Mouse (Mus musculus) layer of hippocampus, adult 8-10 months (tissue): Measurements from ENCODE around the gene Stard7. TPM values are rescaled to one million over a fixed set of nuclear protein-coding genes. Genes with fewer than 3 reads are reported as not detected.

ENCODE experiments used
- DNase-seq, 2 experiments: peaks; one replicate each; pipeline ENCODE4 v3.0.0; 2022; ENCODE audit warnings: low spot score in 2 of 2
- total RNA-seq, 4 experiments: library from RNA; stranded (reverse); gene quantifications; 2 replicates each; pipeline ENCODE4 v1.2.4; 2022

Gene Stard7
- total RNA-seq, 4 experiments from 2014 or later = 100 to 119 (median 107) TPM

DNA sequence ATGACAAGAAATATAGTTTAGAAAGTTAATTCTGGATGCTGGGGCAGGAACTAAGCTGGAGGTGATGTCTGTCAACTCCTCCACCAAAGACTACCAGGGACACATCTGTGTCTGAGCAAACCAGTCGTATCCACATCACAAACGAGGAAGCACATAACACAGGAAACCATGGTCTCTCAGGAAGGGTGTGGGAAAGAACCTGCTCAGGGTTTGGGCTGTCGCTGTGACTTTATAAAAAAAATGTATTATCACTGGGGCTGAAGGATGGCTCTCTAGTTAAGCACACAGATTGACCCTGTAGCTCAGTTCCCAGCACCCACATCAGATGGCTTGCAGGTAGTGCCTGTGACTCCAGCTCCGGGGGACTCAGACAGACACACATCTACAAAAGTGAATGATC lies 49.1 kb downstream of the Stard7 start:
- no peak for DNase-seq

DNA sequence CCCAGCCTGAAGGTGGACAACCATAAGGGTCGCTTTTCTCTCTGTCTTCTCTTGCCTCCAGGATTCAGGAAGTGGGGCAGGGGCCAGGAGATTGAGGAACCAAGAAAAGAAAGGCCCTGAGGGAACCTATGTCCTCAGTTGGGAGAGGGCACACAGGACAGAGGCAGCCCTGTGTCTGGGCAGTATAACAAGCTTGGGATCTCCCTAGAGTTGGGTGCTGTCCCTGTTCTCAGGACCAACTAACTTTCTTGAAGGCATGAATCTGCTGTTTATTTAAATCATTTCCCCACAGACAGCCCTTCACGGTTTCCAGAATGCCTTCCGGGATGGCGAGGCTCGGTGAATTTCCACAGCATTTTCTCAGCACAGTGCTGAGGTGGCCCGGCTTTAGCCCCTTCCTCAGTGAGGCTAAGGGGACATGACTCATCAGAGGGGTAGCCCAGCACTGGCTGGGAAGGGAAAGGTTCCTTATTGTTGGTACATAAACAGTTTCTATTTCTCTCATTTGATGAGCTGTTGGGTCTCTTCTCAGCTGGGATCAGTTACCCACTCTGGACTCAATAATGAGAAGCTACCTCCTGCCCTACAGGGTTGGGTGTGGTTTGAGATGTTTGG lies 52.8 kb downstream of the Stard7 start:
- DNase-seq = no peak

GRCm38 (mm10) chr2:127323667-127324066 lies 53.6 kb downstream of the Stard7 start:
- no peak for DNase-seq

GRCm38 (mm10) chr2:127324456-127324855 lies 54.4 kb downstream of the Stard7 start:
- DNase-seq = no peak

DNA sequence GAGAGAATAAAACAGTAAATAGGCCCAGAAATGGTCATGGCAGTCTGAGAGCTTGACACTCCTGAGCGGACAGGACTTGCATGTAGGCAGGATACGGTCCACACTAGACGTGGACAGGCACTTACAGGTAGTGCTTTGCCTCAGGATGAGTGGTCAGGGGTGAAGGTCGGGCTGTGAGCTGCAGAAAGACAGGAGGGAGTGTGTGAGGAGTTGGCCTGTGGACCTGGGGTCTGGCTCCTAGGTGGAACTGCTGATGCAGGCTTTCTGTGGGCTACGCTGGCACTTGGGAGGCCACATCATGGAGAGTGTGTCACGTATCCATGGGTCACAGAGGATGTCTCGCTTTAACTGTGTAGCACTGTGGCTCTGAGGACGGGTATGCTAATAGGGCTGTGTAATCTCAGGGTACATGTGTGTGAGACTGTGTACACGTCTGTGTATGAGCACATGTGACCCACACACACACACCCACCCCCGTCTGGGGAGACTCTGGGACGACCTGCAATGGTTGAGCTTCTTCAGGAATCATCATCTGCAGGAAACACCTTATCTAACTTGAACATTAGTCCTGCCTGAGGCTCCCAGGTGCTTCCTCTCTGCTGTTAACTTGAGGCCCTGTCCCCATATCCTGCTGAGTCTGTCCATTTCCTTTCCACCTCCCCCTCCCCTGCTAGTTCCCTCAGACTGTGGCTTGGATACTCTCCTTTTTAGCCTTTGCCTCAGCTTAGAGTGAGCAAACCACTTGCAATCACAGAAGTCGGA lies 58.3 kb downstream of the Stard7 start:
- DNase-seq = no peak

DNA sequence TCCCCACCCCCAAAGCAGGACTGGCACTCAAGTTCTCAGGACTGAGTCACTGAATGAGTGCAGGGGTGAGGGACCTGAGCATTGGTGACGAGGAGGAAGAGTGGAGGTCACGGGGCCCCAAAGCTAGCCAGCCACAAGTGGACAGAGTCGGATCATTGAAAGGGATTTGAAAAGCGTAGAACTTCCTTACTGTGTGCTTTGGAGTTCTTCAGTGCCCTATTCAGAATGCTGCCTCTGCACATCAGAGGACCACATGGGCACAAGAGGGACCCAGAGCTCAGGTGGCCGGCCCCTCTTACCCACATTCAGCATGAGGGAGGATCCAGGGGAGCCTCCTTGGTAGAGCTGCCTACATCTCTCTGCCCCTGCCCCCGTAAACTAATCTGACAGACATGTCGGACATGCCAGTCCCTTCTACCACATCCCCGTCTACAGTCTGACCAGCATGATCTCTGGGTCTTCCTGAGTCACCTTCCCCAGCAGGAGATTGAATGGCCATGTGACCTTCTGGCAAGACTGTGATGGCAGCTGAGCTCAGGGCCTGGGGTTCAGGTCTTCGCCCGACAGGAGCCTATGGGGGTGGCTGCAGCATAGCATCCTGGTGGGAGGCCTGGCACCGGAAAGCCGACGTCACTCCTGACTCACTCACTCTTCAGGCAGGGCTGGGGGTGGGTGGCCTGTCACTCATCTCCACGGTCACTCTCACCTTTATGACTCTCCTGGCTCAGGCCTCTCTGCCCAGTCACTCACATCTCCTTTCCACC lies 63.0 kb downstream of the Stard7 start:
- DNase-seq = no peak

DNA sequence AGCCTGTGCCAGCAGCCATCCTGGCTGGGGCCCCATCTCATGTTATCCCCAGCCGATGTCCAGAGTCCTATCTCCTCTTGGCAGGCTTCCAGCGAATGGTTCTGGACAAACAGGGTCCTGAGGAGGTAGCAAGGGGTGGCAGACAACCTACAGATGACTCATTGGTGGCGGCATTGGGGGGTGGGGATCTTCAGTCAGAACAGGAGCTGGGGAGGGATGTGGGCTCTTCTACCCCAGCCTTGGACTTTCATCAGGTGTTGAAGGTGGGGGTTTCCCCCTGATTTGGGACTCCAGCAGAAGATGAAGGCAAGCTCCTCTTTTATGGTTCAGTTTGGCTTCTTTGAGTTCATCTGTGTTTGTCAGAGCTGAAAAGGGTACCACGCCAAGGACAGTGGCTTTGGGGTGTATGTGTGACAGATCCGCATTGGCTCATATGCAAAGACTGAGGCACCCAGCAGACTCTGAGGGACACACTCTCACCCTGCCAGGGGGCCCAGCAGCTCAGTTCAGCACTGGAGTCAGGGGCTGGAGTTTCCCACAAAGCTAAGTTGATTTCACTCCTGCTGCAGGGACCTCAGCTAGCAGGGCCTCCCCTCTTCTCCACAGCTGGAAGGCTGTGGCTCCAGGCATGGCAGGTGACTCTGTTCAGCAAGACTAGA lies 64.1 kb downstream of the Stard7 start:
- no peak for DNase-seq

DNA sequence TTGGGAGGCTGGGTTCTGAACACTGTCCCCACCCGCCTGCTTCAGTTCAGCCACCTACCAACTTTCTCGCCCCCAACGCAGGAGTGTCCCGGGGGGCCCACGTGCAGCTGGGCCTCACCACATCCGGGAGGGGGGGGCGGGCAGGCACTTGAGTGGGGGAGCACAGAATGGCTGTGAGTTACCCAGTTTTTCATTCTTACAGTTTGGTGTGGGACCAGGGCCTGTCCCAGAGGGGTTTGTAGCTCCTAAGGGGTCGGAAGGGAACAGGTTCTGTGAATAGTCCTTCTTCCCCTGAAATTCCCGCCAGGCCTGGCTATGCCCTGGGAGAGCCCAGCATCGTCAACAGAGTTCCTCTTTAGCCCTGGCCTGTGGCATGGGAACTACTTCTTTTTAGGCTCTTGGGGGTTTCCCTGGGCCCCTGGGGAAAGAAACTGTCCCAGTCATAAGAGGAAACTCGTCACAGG lies 65.1 kb downstream of the Stard7 start:
- DNase-seq = no peak

DNA sequence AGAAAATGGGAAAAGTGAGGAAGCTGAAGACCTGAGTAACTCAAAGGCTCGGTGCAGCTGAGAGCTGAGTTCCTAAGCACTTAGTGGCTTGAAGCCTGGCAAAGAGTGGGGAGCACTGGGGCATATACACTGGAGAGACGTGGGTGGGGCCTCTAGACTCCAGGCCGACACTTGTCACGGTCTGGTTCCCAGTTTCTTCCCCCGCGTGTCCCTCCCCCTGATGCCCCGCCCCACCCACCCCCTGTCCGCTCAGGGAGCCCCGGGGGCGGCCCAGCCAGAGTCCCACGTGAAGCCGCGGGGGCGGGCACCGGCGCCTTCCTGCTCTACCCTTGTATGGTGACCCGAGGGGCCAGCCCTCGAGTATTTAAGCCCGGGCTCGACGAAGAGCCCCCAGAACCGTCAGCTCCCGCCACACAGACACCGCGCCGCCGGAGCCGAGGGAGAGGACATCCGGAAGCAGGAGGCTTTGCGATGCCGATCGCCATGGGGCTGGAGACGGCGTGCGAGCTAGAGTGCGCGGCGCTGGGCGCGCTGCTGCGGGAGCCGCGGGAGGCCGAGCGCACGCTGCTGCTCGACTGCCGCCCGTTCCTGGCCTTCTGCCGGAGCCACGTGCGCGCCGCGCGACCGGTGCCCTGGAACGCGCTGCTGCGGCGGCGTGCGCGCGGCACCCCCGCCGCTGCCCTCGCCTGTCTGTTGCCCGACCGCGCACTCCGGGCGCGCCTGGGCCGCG lies 65.9 kb downstream of the Stard7 start, which contains the start of gene Dusp2:
Gene Dusp2 (plus strand): TSS at position 393 of the 730 bp plus-strand sequence.
- DNase-seq = peak in 1 of 2 experiments; percentile 48

- no peak for DNase-seq
Observed at GRCm38 (mm10) chr2:127336497-127336832, 66.4 kb downstream of the Stard7 start.

DNA sequence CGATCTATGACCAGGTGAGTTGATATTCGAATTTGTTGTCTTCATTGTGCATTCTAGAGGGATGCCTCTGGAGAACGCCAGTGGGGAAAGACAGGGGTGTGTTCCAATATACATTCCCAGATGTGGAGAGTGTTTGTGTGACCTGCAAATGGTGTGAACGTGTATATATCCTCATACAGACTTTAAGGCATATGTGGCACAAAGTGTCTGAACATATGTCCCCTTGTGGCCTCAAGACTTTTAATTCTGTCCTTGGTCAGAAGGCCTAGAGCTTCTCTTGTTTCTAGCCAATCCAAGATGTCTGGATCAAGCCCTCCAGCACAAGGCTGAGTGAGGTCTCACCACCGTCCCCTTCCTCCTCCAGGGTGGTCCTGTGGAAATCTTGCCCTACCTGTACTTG lies 66.9 kb downstream of the Stard7 start:
- DNase-seq = no peak

GRCm38 (mm10) chr2:127337531-127337930 lies 67.5 kb downstream of the Stard7 start:
- no peak for DNase-seq

- DNase-seq = no peak
Observed at GRCm38 (mm10) chr2:127338012-127338411, 68.0 kb downstream of the Stard7 start.

GRCm38 (mm10) chr2:127338416-127338815 lies 68.4 kb downstream of the Stard7 start, which contains the start of gene Astl:
Astl (plus strand) TSS chr2:127338639.
- no peak for DNase-seq

- no peak for DNase-seq
Observed at GRCm38 (mm10) chr2:127338833-127339232, 68.8 kb downstream of the Stard7 start.

- no peak for DNase-seq
Observed at GRCm38 (mm10) chr2:127339262-127339661, 69.2 kb downstream of the Stard7 start.

DNA sequence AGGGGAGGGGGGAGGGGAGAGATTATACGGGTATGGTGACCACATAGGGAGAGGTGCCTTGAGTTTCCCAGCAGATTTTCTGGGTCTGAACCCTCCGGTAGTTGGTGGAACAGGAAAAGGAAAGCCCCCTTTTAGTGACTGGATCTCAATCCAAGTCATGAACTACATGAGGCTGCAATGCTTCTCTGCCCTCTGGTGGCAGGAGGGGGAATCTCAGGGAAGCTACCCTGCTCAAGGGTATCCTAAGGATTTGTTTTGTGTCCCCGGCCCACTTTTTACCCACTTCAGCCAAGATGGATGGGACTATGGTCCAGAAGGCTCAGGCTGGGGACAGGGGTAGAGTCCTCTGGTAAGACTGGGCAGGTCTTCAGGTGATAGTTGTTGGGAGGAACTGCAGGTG lies 71.1 kb downstream of the Stard7 start:
- DNase-seq = peak in 1 of 2 experiments; percentile 44

- no peak for DNase-seq
Observed at GRCm38 (mm10) chr2:127346334-127346733, 76.3 kb downstream of the Stard7 start.

GRCm38 (mm10) chr2:127347147-127347985 lies 77.3 kb downstream of the Stard7 start:
- DNase-seq = no peak
